Mouse (Mus musculus): ENCODE data around the gene Hsd17b7.

DNA sequence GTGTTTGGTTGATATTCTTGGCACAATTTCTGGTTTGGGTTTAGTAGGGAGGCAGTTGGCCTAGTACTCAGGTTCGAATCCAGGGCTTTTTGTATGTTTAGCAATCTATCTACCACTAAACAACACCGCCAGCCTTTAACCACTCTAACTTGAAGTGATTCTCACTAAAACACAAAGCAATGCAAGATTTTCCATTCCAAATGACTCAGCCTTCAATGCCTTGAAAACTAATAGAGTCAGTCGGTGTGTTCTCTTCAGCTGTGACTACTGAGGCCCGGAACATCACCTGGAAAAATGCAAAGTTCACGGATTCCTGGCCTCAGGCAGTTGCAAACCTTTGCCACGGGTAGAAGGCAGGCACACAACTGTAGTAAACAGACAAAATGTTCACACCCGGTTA lies 37.3 kb downstream of the Hsd17b7 start:
- no peak for TF ChIP-seq CTCF (IDR thresholded peaks at IDR 0.05; ENCODE audit: control insufficient read depth, insufficient read depth, insufficient replicate concordance, low read depth, low read length)
- no peak for TF ChIP-seq POLR2A (IDR thresholded peaks at IDR 0.05; ENCODE audit: control insufficient read depth, low read depth, low read length)

Data from testis, adult 2 months (tissue).